Mouse (Mus musculus) hematopoietic stem cell, adult 5-6 weeks (primary cell): ENCODE measurements around the gene Palm. TPM values are rescaled to one million over a fixed set of nuclear protein-coding genes. Genes with fewer than 3 reads are reported as not detected.

Experiments
- ATAC-seq, 2 experiments: fragments of 125-278 bp in 1 of 2; replicated peaks in 1 of 2; 2 replicates each; pipeline ENCODE4 v1.8.0; 2016 to 2017; ENCODE audit warnings: inconsistent platforms in 2 of 2, mild to moderate bottlenecking in 2 of 2, moderate number of reproducible peaks in 2 of 2, low read depth in 1 of 2, moderate TSS enrichment in 1 of 2; ENCODE audit not compliant: low FRiP score in 2 of 2, poor library complexity in 2 of 2, severe bottlenecking in 2 of 2, insufficient read depth in 1 of 2, low TSS enrichment in 1 of 2
- total RNA-seq: library from RNA; stranded (forward); fragments of 172-1452, 232-1000 nt; gene quantifications from 2 replicates; pipeline ENCODE4 v1.2.3, GENCODE M21; 2017

The Palm gene
- total RNA-seq, 1 experiment from 2014 or later = 8.8 TPM

- ATAC-seq = peak in 1 of 2 experiments; percentile 33; a peak in 3 of 4 replicates
These were observed 25.8 kb upstream of the Palm start for GRCm38 (mm10) chr10:79767372-79768244.

- no peak for ATAC-seq
These were observed 25.0 kb upstream of the Palm start for GRCm38 (mm10) chr10:79768400-79768799.

- ATAC-seq = no peak
These were observed 24.0 kb upstream of the Palm start for GRCm38 (mm10) chr10:79769329-79769728.

- no peak for ATAC-seq
These were observed 21.1 kb upstream of the Palm start for GRCm38 (mm10) chr10:79772320-79772719.

GRCm38 (mm10) chr10:79773208-79773607 lies 20.2 kb upstream of the Palm start:
- no peak for ATAC-seq

- no peak for ATAC-seq
These were observed 18.7 kb upstream of the Palm start for GRCm38 (mm10) chr10:79774486-79775279.

- no peak for ATAC-seq
These were observed 16.3 kb upstream of the Palm start, which contains the start of gene Fstl3 for GRCm38 (mm10) chr10:79777103-79777531. Gene Fstl3, plus strand, starts transcription at chr10:79777272.

GRCm38 (mm10) chr10:79778006-79778405 lies 15.4 kb upstream of the Palm start:
- no peak for ATAC-seq

GRCm38 (mm10) chr10:79779193-79779592 lies 14.2 kb upstream of the Palm start:
- ATAC-seq = no peak

GRCm38 (mm10) chr10:79779784-79780663 lies 13.3 kb upstream of the Palm start:
- peak; percentile 75 to 81 for ATAC-seq

- peak in 1 of 2 experiments; percentile 43; a peak in 2 of 4 replicates for ATAC-seq
These were observed 12.7 kb upstream of the Palm start for GRCm38 (mm10) chr10:79780664-79781015.

GRCm38 (mm10) chr10:79781139-79781538 lies 12.2 kb upstream of the Palm start:
- no peak for ATAC-seq

GRCm38 (mm10) chr10:79781956-79782355 lies 11.4 kb upstream of the Palm start:
- ATAC-seq = no peak

GRCm38 (mm10) chr10:79783050-79783449 lies 10.3 kb upstream of the Palm start:
- ATAC-seq = no peak

- no peak for ATAC-seq
These were observed 9.2 kb upstream of the Palm start for GRCm38 (mm10) chr10:79783920-79784800.

GRCm38 (mm10) chr10:79788386-79789158 lies 4.8 kb upstream of the Palm start:
- ATAC-seq = peak; percentile 55 to 56
